Mouse (Mus musculus) 3134 (cell line): Measurements from ENCODE around the gene Nfatc2ip.

Experiments
- DNase-seq: peaks from one replicate; pipeline ENCODE4 v3.0.0-alpha.2; 2011; ENCODE audit warnings: low spot score; ENCODE audit not compliant: insufficient read length; ENCODE audit errors: extremely low read depth

Gene Nfatc2ip

GRCm38 (mm10) chr7:126356793-126357591 lies 39.5 kb downstream of the Nfatc2ip start:
- no peak for DNase-seq

GRCm38 (mm10) chr7:126355847-126356597 lies 40.5 kb downstream of the Nfatc2ip start:
- no peak for DNase-seq

GRCm38 (mm10) chr7:126354738-126355614 lies 41.6 kb downstream of the Nfatc2ip start:
- no peak for DNase-seq

- DNase-seq = no peak
Observed at GRCm38 (mm10) chr7:126353994-126354365, 42.6 kb downstream of the Nfatc2ip start.

- DNase-seq = no peak
Observed at GRCm38 (mm10) chr7:126353251-126353993, 43.1 kb downstream of the Nfatc2ip start.

GRCm38 (mm10) chr7:126351419-126351951 lies 45.1 kb downstream of the Nfatc2ip start:
- DNase-seq = no peak

- DNase-seq = no peak
Observed at GRCm38 (mm10) chr7:126350748-126351418, 45.7 kb downstream of the Nfatc2ip start.

GRCm38 (mm10) chr7:126348293-126348692 lies 48.2 kb downstream of the Nfatc2ip start:
- no peak for DNase-seq

GRCm38 (mm10) chr7:126347098-126347497 lies 49.4 kb downstream of the Nfatc2ip start:
- no peak for DNase-seq

- no peak for DNase-seq
Observed at GRCm38 (mm10) chr7:126345969-126346368, 50.6 kb downstream of the Nfatc2ip start.

- no peak for DNase-seq
Observed at GRCm38 (mm10) chr7:126345557-126345956, 51.0 kb downstream of the Nfatc2ip start.

GRCm38 (mm10) chr7:126340896-126341295 lies 55.6 kb downstream of the Nfatc2ip start:
- DNase-seq = no peak

- DNase-seq = no peak
Observed at GRCm38 (mm10) chr7:126340206-126340618, 56.3 kb downstream of the Nfatc2ip start.

GRCm38 (mm10) chr7:126339521-126339971 lies 57.0 kb downstream of the Nfatc2ip start:
- DNase-seq = no peak

- DNase-seq = no peak
Observed at GRCm38 (mm10) chr7:126338906-126339305, 57.6 kb downstream of the Nfatc2ip start.

GRCm38 (mm10) chr7:126335556-126335955 lies 61.0 kb downstream of the Nfatc2ip start:
- no peak for DNase-seq
